Mouse (Mus musculus) gastrocnemius, adult 2 months (tissue): ENCODE data around the gene Scg5. TPM values are rescaled to one million over a fixed set of nuclear protein-coding genes. Genes with fewer than 3 reads are reported as not detected.

ENCODE experiments used
- DNase-seq: peaks from one replicate; pipeline ENCODE4 v3.0.0; 2022
- H3K27ac ChIP-seq: fragments of 200-600 bp; 2 replicates; pipeline ENCODE4 v1.8.1; 2022; ENCODE audit warnings: mild to moderate bottlenecking
- H3K4me3 ChIP-seq: fragments of 200-600 bp; 2 replicates; pipeline ENCODE4 v1.8.1; 2022; ENCODE audit warnings: mild to moderate bottlenecking, moderate library complexity
- CTCF ChIP-seq: fragments of 200-600 bp; IDR thresholded peaks from 2 replicates; pipeline ENCODE4 v1.8.1; 2022; ENCODE audit warnings: antibody characterized with exemption, mild to moderate bottlenecking, moderate library complexity
- intact Hi-C: fragments of 180-260 bp; cut with DNase I; formaldehyde crosslinking; loops from one replicate; pipeline ENCODE4 v1.15.1; 2025
- long read RNA-seq, 2 experiments: library from polyadenylated mRNA; stranded (forward); transcript quantifications; one replicate each; pipeline ENCODE4 v2.0.0; 2021
- total RNA-seq, 2 experiments: library from RNA; stranded (reverse); gene quantifications; 2 replicates each; pipeline ENCODE4 v1.2.3; 2021

The Scg5 gene
- total RNA-seq, result not detected
- long read RNA-seq, experiment 1, result 0 reads
- long read RNA-seq, experiment 2, result 0 reads

- DNase-seq, result peak; percentile 53
These were observed at the start of gene Scg5 for GRCm38 (mm10) chr2:113828943-113829882. Gene Scg5, minus strand, starts transcription at chr2:113829121.

GRCm38 (mm10) chr2:113870115-113870514 is 41.2 kb upstream of the Scg5 start:
- intact Hi-C loops, result no loop called here
- no peak for TF ChIP-seq CTCF
- no peak overlapping the region for H3K27ac ChIP-seq

More at GRCm38 (mm10) chr2:113828943-113829882, at the start of gene Scg5:
- peak within 1 kb of the TSS; percentile 56 for H3K4me3 ChIP-seq
- intact Hi-C loops, result no loop called here
- no peak for TF ChIP-seq CTCF
- H3K27ac ChIP-seq, result no peak within 1 kb of the TSS

GRCm38 (mm10) chr2:113868404-113868803 is 39.5 kb upstream of the Scg5 start:
- intact Hi-C loops, result loop anchor here (5.0 kb wide), 1 partner anchor 309 kb away; no protein-coding TSS in a partner anchor

More at GRCm38 (mm10) chr2:113870115-113870514, 41.2 kb upstream of the Scg5 start:
- H3K4me3 ChIP-seq, result no peak overlapping the region
- no peak for DNase-seq

GRCm38 (mm10) chr2:113866155-113866554 is 37.2 kb upstream of the Scg5 start:
- Histone ChIP-seq H3K27ac (no peak overlapping the region), H3K4me3 (no peak overlapping the region)
- no peak for DNase-seq
- intact Hi-C loops, result loop anchor here (1.0 to 5.0 kb wide), 2 partner anchors 279 to 311 kb away; no protein-coding TSS in a partner anchor
- TF ChIP-seq CTCF, result peak; percentile 57

More at GRCm38 (mm10) chr2:113868404-113868803, 39.5 kb upstream of the Scg5 start:
- DNase-seq, result no peak
- no peak for TF ChIP-seq CTCF
- Histone ChIP-seq H3K4me3 (no peak overlapping the region), H3K27ac (no peak overlapping the region)

- H3K27ac ChIP-seq, result peak overlapping the region; percentile 99
- DNase-seq, result no peak
- no peak for TF ChIP-seq CTCF
- intact Hi-C loops, result loop anchor here (10.0 kb wide), 1 partner anchor 806 kb away; the partner anchor contains the start of gene Dph6
- H3K4me3 ChIP-seq, result peak overlapping the region; percentile 94
These were observed 20.2 kb upstream of the Scg5 start for GRCm38 (mm10) chr2:113849141-113849540.

GRCm38 (mm10) chr2:113848245-113849121 is 19.6 kb upstream of the Scg5 start, which contains the start of gene Arhgap11a:
Gene Arhgap11a, minus strand, starts transcription at chr2:113848661.
- intact Hi-C loops, result loop anchor here (10.0 kb wide), 1 partner anchor 806 kb away; the partner anchor contains the start of gene Dph6
- peak within 1 kb of the TSS; percentile 99 for H3K27ac ChIP-seq

GRCm38 (mm10) chr2:113847678-113848244 is 18.8 kb upstream of the Scg5 start:
- Histone ChIP-seq H3K4me3 (peak overlapping the region; percentile 94), H3K27ac (peak overlapping the region; percentile 99)
- TF ChIP-seq CTCF, result no peak
- intact Hi-C loops, result loop anchor here (10.0 kb wide), 1 partner anchor 807 kb away; the partner anchor contains the start of gene Dph6
- peak; percentile 17 for DNase-seq

More at GRCm38 (mm10) chr2:113848245-113849121, 19.6 kb upstream of the Scg5 start, which contains the start of gene Arhgap11a:
- peak within 1 kb of the TSS; percentile 94 for H3K4me3 ChIP-seq
- no peak for TF ChIP-seq CTCF
- DNase-seq, result peak; percentile 90

GRCm38 (mm10) chr2:113845081-113845480 is 16.2 kb upstream of the Scg5 start:
- intact Hi-C loops, result loop anchor here (10.0 kb wide), 1 partner anchor 810 kb away; the partner anchor contains the start of gene Dph6
- TF ChIP-seq CTCF, result no peak
- Histone ChIP-seq H3K27ac (no peak overlapping the region), H3K4me3 (no peak overlapping the region)
- no peak for DNase-seq

- no peak overlapping the region for H3K27ac ChIP-seq
- intact Hi-C loops, result loop anchor here (10.0 kb wide), 1 partner anchor 813 kb away; the partner anchor contains the start of gene Dph6
- DNase-seq, result no peak
- no peak for TF ChIP-seq CTCF
- H3K4me3 ChIP-seq, result no peak overlapping the region
These were observed 12.9 kb upstream of the Scg5 start for GRCm38 (mm10) chr2:113841656-113842437.

GRCm38 (mm10) chr2:113839488-113839887 is 10.6 kb upstream of the Scg5 start:
- no peak for TF ChIP-seq CTCF
- intact Hi-C loops, result no loop called here
- no peak for DNase-seq
- Histone ChIP-seq H3K27ac (no peak overlapping the region), H3K4me3 (no peak overlapping the region)

GRCm38 (mm10) chr2:113835219-113835618 is 6.3 kb upstream of the Scg5 start:
- DNase-seq, result no peak
- no peak overlapping the region for H3K27ac ChIP-seq
- intact Hi-C loops, result no loop called here
- no peak for TF ChIP-seq CTCF
- H3K4me3 ChIP-seq, result no peak overlapping the region
